Mouse (Mus musculus) spleen, adult 2 months (tissue): Measurements from ENCODE around the gene Slc9a9. TPM values are rescaled to one million over a fixed set of nuclear protein-coding genes. Genes with fewer than 3 reads are reported as not detected.
A peak's percentile ranks its signal among the peaks of the same experiment; 100 is the strongest.

ENCODE experiments used
- DNase-seq, 2 experiments: peaks; one replicate each; pipeline versions ENCODE4 v3.0.0 to v3.0.0-alpha.2; 2012 to 2021; ENCODE audit warnings: low spot score in 2 of 2, low read depth in 1 of 2
- H3K27ac ChIP-seq: fragments of 200-500 bp; 2 replicates; pipeline ENCODE4 v1.5.1; 2012; ENCODE audit warnings: low read length, inconsistent platforms; ENCODE audit not compliant: insufficient read depth
- H3K27me3 ChIP-seq: fragments of 200-500 bp; 2 replicates; pipeline ENCODE4 v1.6.1; 2012; ENCODE audit warnings: mild to moderate bottlenecking, moderate library complexity, low read length, inconsistent platforms; ENCODE audit not compliant: control insufficient read depth, insufficient read depth
- H3K36me3 ChIP-seq: fragments of 200-500 bp; 2 replicates; pipeline ENCODE4 v1.6.1; 2012; ENCODE audit warnings: mild to moderate bottlenecking, low read length, inconsistent platforms; ENCODE audit not compliant: control insufficient read depth, insufficient read depth
- H3K4me1 ChIP-seq: fragments of 200-500 bp; 2 replicates; pipeline ENCODE4 v1.6.1; 2011; ENCODE audit warnings: inconsistent platforms; ENCODE audit not compliant: control insufficient read depth, insufficient read depth, insufficient read length
- H3K4me3 ChIP-seq: fragments of 200-500 bp; 2 replicates; pipeline ENCODE4 v1.5.1; 2011; ENCODE audit warnings: mild to moderate bottlenecking, inconsistent platforms; ENCODE audit not compliant: insufficient read depth, insufficient read length; ENCODE audit errors: extremely low read depth
- CTCF ChIP-seq: fragments of 200-500 bp; IDR thresholded peaks from 2 replicates; pipeline ENCODE4 v1.5.1; 2011; ENCODE audit warnings: mild to moderate bottlenecking, inconsistent platforms; ENCODE audit not compliant: insufficient read depth, insufficient read length, insufficient replicate concordance; ENCODE audit errors: extremely low read depth
- POLR2A ChIP-seq: fragments of 200-500 bp; IDR thresholded peaks from 2 replicates; pipeline ENCODE4 v1.6.1; 2011; ENCODE audit warnings: low read depth, low read length, inconsistent platforms
- WGBS: fragments of 180-500 bp; shearing (Covaris S2); methylation state at CpG from one replicate; pipeline ENCODE4 v1.1.7; 2018; 5-methylcytosine and 5-hydroxymethylcytosine counted together
- polyA plus RNA-seq: library from polyadenylated mRNA; depleted of rRNA; stranded (reverse); fragments of >200 nt; gene quantifications from 2 replicates; pipeline ENCODE4 v1.2.3, GENCODE M21; 2012

The Slc9a9 gene
- polyA plus RNA-seq, 1 experiment = 8.3 TPM

- WGBS = 94% methylated on average over 8 of the region's 8 CpGs
- no peak overlapping the region for H3K27ac ChIP-seq
- no peaks in the 10 kb centered on the region for H3K4me1 ChIP-seq
- no peak for TF ChIP-seq POLR2A
- TF ChIP-seq CTCF = no peak
- H3K27me3 ChIP-seq = no peaks in the 10 kb centered on the region
- H3K4me3 ChIP-seq = no peak overlapping the region
- no peaks in the 10 kb centered on the region for H3K36me3 ChIP-seq
- DNase-seq = no peak
Observed at GRCm38 (mm10) chr9:94681095-94681487, 11.4 kb downstream of the Slc9a9 start.

GRCm38 (mm10) chr9:94682260-94682659 lies 12.6 kb downstream of the Slc9a9 start:
- DNase-seq = no peak
- H3K4me3 ChIP-seq = no peak overlapping the region
- no peak overlapping the region for H3K27ac ChIP-seq
- H3K4me1 ChIP-seq = no peaks in the 10 kb centered on the region
- 72% methylated on average over 2 of the region's 2 CpGs for WGBS
- no peaks in the 10 kb centered on the region for H3K27me3 ChIP-seq
- no peaks in the 10 kb centered on the region for H3K36me3 ChIP-seq
- TF ChIP-seq CTCF = no peak
- TF ChIP-seq POLR2A = no peak

- WGBS = 84% methylated on average over 1 of the region's 1 CpGs
- H3K36me3 ChIP-seq = no peaks in the 10 kb centered on the region
- TF ChIP-seq CTCF (no peak), POLR2A (no peak)
Observed at GRCm38 (mm10) chr9:94685640-94686039, 15.9 kb downstream of the Slc9a9 start.

GRCm38 (mm10) chr9:94686380-94686779 lies 16.7 kb downstream of the Slc9a9 start:
- no peaks in the 10 kb centered on the region for H3K36me3 ChIP-seq
- H3K4me1 ChIP-seq = peaks cover 5% of the 10 kb centered on the region; the same call in 1 of the 2 replicates
- TF ChIP-seq CTCF = no peak
- TF ChIP-seq POLR2A = no peak
- H3K27me3 ChIP-seq = no peaks in the 10 kb centered on the region
- no peak for DNase-seq
- H3K27ac ChIP-seq = no peak overlapping the region
- no peak overlapping the region for H3K4me3 ChIP-seq
- WGBS = 88% methylated on average over 2 of the region's 2 CpGs

More at GRCm38 (mm10) chr9:94685640-94686039, 15.9 kb downstream of the Slc9a9 start:
- Histone ChIP-seq H3K27ac (no peak overlapping the region), H3K27me3 (no peaks in the 10 kb centered on the region), H3K4me1 (no peaks in the 10 kb centered on the region), H3K4me3 (no peak overlapping the region)
- no peak for DNase-seq

GRCm38 (mm10) chr9:94687203-94687859 lies 17.6 kb downstream of the Slc9a9 start:
- peaks cover 11% of the 10 kb centered on the region; the same call in 1 of the 2 replicates for H3K4me1 ChIP-seq
- TF ChIP-seq POLR2A (no peak), CTCF (no peak)
- no peak overlapping the region for H3K27ac ChIP-seq
- 96% methylated on average over 1 of the region's 1 CpGs for WGBS
- no peaks in the 10 kb centered on the region for H3K36me3 ChIP-seq
- H3K4me3 ChIP-seq = no peak overlapping the region
- no peak for DNase-seq
- no peaks in the 10 kb centered on the region for H3K27me3 ChIP-seq

GRCm38 (mm10) chr9:94691311-94692087 lies 21.8 kb downstream of the Slc9a9 start:
- Histone ChIP-seq H3K27me3 (no peaks in the 10 kb centered on the region), H3K36me3 (no peaks in the 10 kb centered on the region), H3K4me1 (peaks cover 12% of the 10 kb centered on the region; the same call in 1 of the 2 replicates), H3K27ac (peak overlapping the region; percentile 50; the same call in 1 of the 2 replicates), H3K4me3 (peak overlapping the region; percentile 42)
- 8% methylated on average over 10 of the region's 10 CpGs for WGBS
- TF ChIP-seq CTCF = no peak
- TF ChIP-seq POLR2A = no peak
- peak; percentile 11 to 37 for DNase-seq

- no peak for TF ChIP-seq CTCF
- no peak for TF ChIP-seq POLR2A
- Histone ChIP-seq H3K4me1 (peaks cover 12% of the 10 kb centered on the region; the same call in 1 of the 2 replicates), H3K27me3 (no peaks in the 10 kb centered on the region), H3K27ac (peak overlapping the region; percentile 31), H3K36me3 (no peaks in the 10 kb centered on the region), H3K4me3 (no peak overlapping the region)
- WGBS = 15% methylated on average over 7 of the region's 7 CpGs
- no peak for DNase-seq
Observed at GRCm38 (mm10) chr9:94692122-94692521, 22.4 kb downstream of the Slc9a9 start.
